Mouse (Mus musculus): Measurements from ENCODE around the gene Eif4e1b.

- TF ChIP-seq CTCF (IDR thresholded peaks at IDR 0.05; ENCODE audit: borderline replicate concordance, insufficient read depth, low read length) (no peak), POLR2A (IDR thresholded peaks at IDR 0.05; ENCODE audit: low read depth, low read length) (no peak)
Observed at GRCm38 (mm10) chr13:54749061-54749863, 34.5 kb upstream of the Eif4e1b start.
